22 mouse cellular contexts compared by ENCODE assay signal in genomic region chr3:70682965-70683767, GRCm38 (mm10).
"Had no signal": no experiment of that assay in that cellular context is flagged by ENCODE, and none has a peak within 500 bp of the region (broad histone marks: within the 10 kb centered on the region; RNA-seq: fewer than 3 reads in every experiment).

No protein-coding gene starts in this region.

- H3K9ac ChIP-seq: limb, embryonic 12.5 days; limb, embryonic 15.5 days; liver, embryonic 14.5 days; liver, postnatal 0 days; lung, embryonic 14.5 days; midbrain, embryonic 12.5 days; midbrain, embryonic 15.5 days; neural tube, embryonic 12.5 days; neural tube, embryonic 15.5 days had no signal

- H3K36me3 ChIP-seq: limb, embryonic 12.5 days; limb, embryonic 15.5 days; midbrain, embryonic 12.5 days; midbrain, embryonic 15.5 days; neural tube, embryonic 12.5 days; neural tube, embryonic 15.5 days had no signal

- ATAC-seq: liver, postnatal 0 days; lung, postnatal 0 days; midbrain, embryonic 15.5 days had no signal

- H3K4me3 ChIP-seq: limb, embryonic 12.5 days; limb, embryonic 15.5 days; midbrain, embryonic 12.5 days; midbrain, embryonic 15.5 days; neural tube, embryonic 12.5 days; neural tube, embryonic 15.5 days had no signal

- H3K27ac ChIP-seq: kidney, postnatal 0 days; limb, embryonic 12.5 days; limb, embryonic 15.5 days; liver, embryonic 14.5 days; macrophage; midbrain, embryonic 12.5 days; midbrain, embryonic 15.5 days; neural tube, embryonic 12.5 days; neural tube, embryonic 15.5 days; stomach, postnatal 0 days had no signal

- DNase-seq: kidney, postnatal 25 days; left cerebral cortex, postnatal 4 days; liver, postnatal 0 days; lung, embryonic 14.5 days; right cerebral cortex, adult 18-20 months; right cerebral cortex, postnatal 14 days; right cerebral cortex, postnatal 4 days; thymus, adult 2 months; thymus, postnatal 14 days; thymus, postnatal 4 days had no signal

- H3K9me3 ChIP-seq: limb, embryonic 12.5 days; limb, embryonic 15.5 days; midbrain, embryonic 12.5 days; midbrain, embryonic 15.5 days; neural tube, embryonic 12.5 days; neural tube, embryonic 15.5 days had no signal

- H3K4me1 ChIP-seq: limb, embryonic 12.5 days; limb, embryonic 15.5 days; midbrain, embryonic 12.5 days; midbrain, embryonic 15.5 days; neural tube, embryonic 12.5 days; neural tube, embryonic 15.5 days had no signal

- H3K4me2 ChIP-seq: limb, embryonic 12.5 days; limb, embryonic 15.5 days; liver, embryonic 11.5 days; lung, embryonic 14.5 days; midbrain, embryonic 12.5 days; midbrain, embryonic 15.5 days; neural tube, embryonic 12.5 days; neural tube, embryonic 15.5 days had no signal

- H3K27me3 ChIP-seq: limb, embryonic 12.5 days; limb, embryonic 15.5 days; midbrain, embryonic 12.5 days; midbrain, embryonic 15.5 days; neural tube, embryonic 12.5 days; neural tube, embryonic 15.5 days had no signal
